Mouse (Mus musculus) myocyte (in vitro differentiated cells): ENCODE results near the gene Scgb1b10. TPM values are rescaled to one million over a fixed set of nuclear protein-coding genes. Genes with fewer than 3 reads are reported as not detected.
"Not testable (repeated sequence)": the region's sequence is repeated elsewhere in the genome, so short reads cannot be mapped to it uniquely, and the experiment has no call there.

Experiments
- H3K27me3 ChIP-seq: one replicate; pipeline ENCODE4 v1.6.1; 2011; ENCODE audit not compliant: control insufficient read depth, insufficient read depth, insufficient read length
- H3K36me3 ChIP-seq: one replicate; pipeline ENCODE4 v1.6.1; 2011; ENCODE audit not compliant: control insufficient read depth, insufficient read depth
- H3K4me2 ChIP-seq: one replicate; pipeline ENCODE4 v1.6.1; 2011; ENCODE audit warnings: low read depth, control low read depth
- H3K4me3 ChIP-seq: one replicate; pipeline ENCODE4 v1.5.1; 2011; ENCODE audit warnings: mild to moderate bottlenecking, control low read depth, moderate library complexity
- H3K79me2 ChIP-seq: one replicate; pipeline ENCODE4 v1.6.1; 2011; ENCODE audit not compliant: control insufficient read depth, insufficient read depth
- H3ac ChIP-seq: one replicate; pipeline ENCODE4 v1.6.1; 2011; ENCODE audit not compliant: control insufficient read depth, insufficient read length
- polyA plus RNA-seq: library from polyadenylated mRNA; unstranded; fragments of >200 nt; fragmentation: generic; extraction: Trizol; gene quantifications from one replicate; pipeline ENCODE4 v1.2.1, GENCODE M21; 2012; ENCODE audit warnings: missing spikeins

The Scgb1b10 gene
- not detected for polyA plus RNA-seq

DNA sequence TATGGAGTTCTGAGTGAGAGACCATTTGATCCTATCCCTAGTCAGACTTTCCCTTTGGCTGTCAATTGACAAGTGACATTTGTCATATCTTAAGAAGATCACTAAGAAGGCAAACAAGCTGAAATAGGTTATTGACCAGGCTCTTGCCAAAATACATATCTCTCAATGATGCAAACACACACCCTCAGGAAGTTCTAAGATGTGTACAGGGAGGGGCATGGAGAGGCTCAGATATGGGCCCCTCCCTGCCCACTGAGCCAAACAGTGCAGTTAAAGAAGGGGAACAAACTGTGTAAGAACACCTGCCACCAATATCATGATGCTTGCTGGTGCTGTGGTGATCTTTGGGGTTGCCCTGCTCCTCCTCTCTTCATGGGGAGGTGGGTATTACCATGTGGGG lies at the start of gene Scgb1b10:
Scgb1b10 (plus strand) TSS at position 301 of the 400 bp plus-strand sequence.
- not testable (repeated sequence) for H3K4me2 ChIP-seq, H3K36me3 ChIP-seq, H3K79me2 ChIP-seq, H3ac ChIP-seq, H3K27me3 ChIP-seq, H3K4me3 ChIP-seq

Other genes with a start within 250 kb of the Scgb1b10 start
- not detected for gene Scgb2b11, start 110.3 kb downstream of the Scgb1b10 start, polyA plus RNA-seq
- gene Scgb1b11, start 122.0 kb downstream of the Scgb1b10 start, polyA plus RNA-seq = not detected
- not detected for gene Scgb2b12, start 226.4 kb downstream of the Scgb1b10 start, polyA plus RNA-seq
- gene Scgb1b12, start 233.3 kb downstream of the Scgb1b10 start, polyA plus RNA-seq = not detected